Mouse (Mus musculus) regulatory T cell (primary cell): ENCODE results near the gene Rars.

Experiments
- in situ Hi-C: fragments of 300-600 bp; cut with MboI, MseI; formaldehyde crosslinking; loops from one replicate; pipeline ENCODE4 v1.15.1; 2025; ENCODE audit warnings: high pct_unique_total_duplicates

Rars gene

GRCm38 (mm10) chr11:35770741-35771504, 63.4 kb downstream of the Rars start:
- in situ Hi-C loops = no loop called here

GRCm38 (mm10) chr11:35769746-35770437, 64.4 kb downstream of the Rars start:
- in situ Hi-C loops = no loop called here

- in situ Hi-C loops = no loop called here
Observed at GRCm38 (mm10) chr11:35769188-35769745, 65.0 kb downstream of the Rars start, which contains the start of gene Pank3. Pank3 (plus strand) TSS chr11:35769484.

DNA sequence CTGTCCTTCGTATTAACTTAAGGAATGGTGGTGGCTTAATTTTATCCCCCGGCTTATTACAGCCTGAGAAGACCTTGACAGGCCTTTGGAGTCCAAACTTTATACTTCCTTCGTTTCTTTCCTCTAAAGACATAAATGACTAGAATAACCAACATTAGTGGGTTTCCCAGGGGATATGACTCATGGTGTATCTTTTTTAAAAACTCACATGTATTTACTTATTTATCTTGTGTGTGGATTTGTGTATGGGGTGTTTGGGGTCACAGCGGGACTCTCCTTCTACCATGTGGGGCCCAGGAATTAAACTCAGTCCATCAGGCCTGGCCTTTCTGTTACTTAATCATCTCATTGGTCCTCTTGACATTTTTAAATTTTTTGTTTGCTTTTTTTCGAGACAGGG, 67.5 kb downstream of the Rars start:
- in situ Hi-C loops = no loop called here

- in situ Hi-C loops = no loop called here
Observed at GRCm38 (mm10) chr11:35760627-35761003, 73.7 kb downstream of the Rars start.

DNA sequence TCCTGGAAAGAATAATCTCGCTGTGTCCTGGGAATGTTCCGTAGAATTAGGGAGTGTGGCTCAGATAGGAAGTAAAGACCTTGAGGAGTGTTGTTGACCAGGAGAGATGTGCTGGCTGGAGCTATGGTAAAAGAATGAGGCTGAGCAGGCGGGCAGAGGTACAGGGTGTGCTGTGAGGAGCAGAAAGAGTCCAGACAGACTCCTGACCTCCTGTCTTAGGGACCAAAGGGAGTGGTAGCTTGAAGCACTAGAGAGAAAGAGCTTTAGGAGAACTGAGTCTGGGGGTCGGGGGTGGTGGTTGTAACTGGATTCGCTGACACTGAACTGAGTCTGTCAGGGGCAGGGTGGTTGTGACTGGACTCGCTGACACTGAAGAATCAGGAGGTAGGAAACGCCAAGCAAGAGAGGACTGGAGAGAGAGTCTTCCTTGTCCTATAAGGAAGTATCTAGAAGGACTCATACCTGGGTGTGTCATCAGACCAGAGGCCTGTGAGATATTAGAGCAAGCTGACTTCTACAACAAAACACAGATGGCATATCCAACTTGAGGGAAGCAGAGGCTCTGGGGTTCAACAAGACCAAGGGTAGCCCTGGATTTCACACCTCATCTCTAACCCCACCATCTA, 74.2 kb downstream of the Rars start:
- in situ Hi-C loops = no loop called here
